ENCODE assay signal across 24 mouse cellular contexts in the genomic region with DNA sequence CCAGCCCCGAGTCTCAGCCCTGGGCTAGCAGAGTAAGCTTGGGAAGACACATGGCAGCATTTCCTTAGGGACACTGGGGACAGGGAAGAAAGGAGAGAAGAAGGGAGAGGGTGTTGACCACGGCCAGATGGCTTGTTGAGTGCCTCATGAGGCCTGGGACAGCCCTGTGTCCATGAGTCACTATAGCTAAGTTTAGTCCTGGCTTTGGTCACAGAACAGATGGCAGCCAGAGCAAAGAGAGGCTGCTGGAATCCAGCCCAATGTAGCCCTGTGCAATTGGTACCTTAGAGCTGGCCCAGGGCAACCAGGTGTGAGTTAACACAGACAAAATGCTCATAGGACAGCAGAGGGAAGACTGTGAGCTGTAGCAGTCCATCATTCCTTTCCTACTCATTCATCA. TPM values are rescaled to one million over a fixed set of nuclear protein-coding genes. Genes with fewer than 3 reads are reported as not detected.
DNase-seq lines count a peak whose midpoint lies in the region; ATAC-seq lines count a peak whose summit lies in the region.
"Had no signal": no experiment of that assay in that cellular context is flagged by ENCODE, and none has a peak within 500 bp of the region (broad histone marks: within the 10 kb centered on the region; RNA-seq: fewer than 3 reads in every experiment).

No protein-coding gene starts in this region.

- no peaks in the 10 kb centered on the region for H3K9me3 ChIP-seq in heart, embryonic 11.5 days (replicated peaks; ENCODE audit: control insufficient read depth, low read length)
- H3K9me3 ChIP-seq: forebrain, embryonic 12.5 days; hindbrain, embryonic 13.5 days; intestine, embryonic 15.5 days; limb, embryonic 13.5 days; liver, embryonic 13.5 days had no signal

- intact Hi-C loops in heart, postnatal 10 days (cut with DNase I), result no loop called here

- H3K4me3 ChIP-seq in heart, embryonic 11.5 days (ENCODE audit: low read depth, low read length), result no peak overlapping the region
- H3K4me3 ChIP-seq: forebrain, embryonic 12.5 days; hindbrain, embryonic 13.5 days; intestine, embryonic 15.5 days; limb, embryonic 13.5 days; liver, embryonic 13.5 days had no signal

- H3K27me3 ChIP-seq in heart, embryonic 11.5 days (ENCODE audit: control insufficient read depth, insufficient read depth, low read length), result 0 out of 2 replicates have a peak, but pooled peaks cover 3% of the 10 kb centered on the region
- H3K27me3 ChIP-seq: forebrain, embryonic 12.5 days; hindbrain, embryonic 13.5 days; intestine, embryonic 15.5 days; limb, embryonic 13.5 days; liver, embryonic 13.5 days had no signal

- no peaks in the 10 kb centered on the region for H3K36me3 ChIP-seq in heart, embryonic 11.5 days (ENCODE audit: control insufficient read depth, insufficient read depth, low read length)
- H3K36me3 ChIP-seq: forebrain, embryonic 12.5 days; hindbrain, embryonic 13.5 days; intestine, embryonic 15.5 days; limb, embryonic 13.5 days; liver, embryonic 13.5 days had no signal

- DNase-seq in frontal cortex, postnatal 10 days (ENCODE audit: low spot score in 2 of 2), result no peak
- DNase-seq in heart, postnatal 10 days, result peak; percentile 9 to 15
- DNase-seq in cerebellum, adult 11 months, result peak; percentile 86
- DNase-seq in cerebellum, postnatal 10 days, result peak; percentile 84
- DNase-seq in thymus, postnatal 25 days, result no peak
- no peak for DNase-seq in embryo, embryonic 10 days (ENCODE audit: low spot score)
- DNase-seq: adrenal gland, postnatal 14 days; gastrocnemius, postnatal 36 days; kidney, adult 9 months; kidney, postnatal 25 days; liver, embryonic 13.5 days; lung, embryonic 14.5 days; lung, postnatal 36 days; retina, postnatal 1 day; thymus, postnatal 14 days had no signal

- ATAC-seq in frontal cortex, adult (ENCODE audit: low TSS enrichment), result peak; percentile 31; the same call in 1 of the 2 replicates
- ATAC-seq in heart, embryonic 11.5 days (replicated peaks; ENCODE audit: insufficient number of reproducible peaks, low FRiP score, low TSS enrichment), result no peak
- ATAC-seq: intestine, embryonic 15.5 days; midbrain, embryonic 16.5 days had no signal

- 68% methylated on average over 2 of the region's 2 CpGs for WGBS in heart, embryonic 11.5 days (ENCODE audit: insufficient replicate concordance)

- H3K4me1 ChIP-seq in heart, embryonic 11.5 days (ENCODE audit: control insufficient read depth, insufficient read depth, low read length), result peaks cover 8% of the 10 kb centered on the region
- H3K4me1 ChIP-seq: forebrain, embryonic 12.5 days; intestine, embryonic 15.5 days; liver, embryonic 13.5 days had no signal

- no peak overlapping the region for H3K27ac ChIP-seq in heart, embryonic 11.5 days (ENCODE audit: low read depth, low read length)
- H3K27ac ChIP-seq: forebrain, embryonic 12.5 days; hindbrain, embryonic 13.5 days; intestine, embryonic 15.5 days; limb, embryonic 13.5 days; liver, embryonic 13.5 days had no signal

- H3K4me2 ChIP-seq in heart, embryonic 11.5 days, result no peak overlapping the region
- H3K4me2 ChIP-seq: forebrain, embryonic 12.5 days; hindbrain, embryonic 13.5 days; intestine, embryonic 15.5 days; limb, embryonic 13.5 days; liver, embryonic 13.5 days; lung, embryonic 14.5 days had no signal

- no peak overlapping the region for H3K9ac ChIP-seq in heart, embryonic 11.5 days (ENCODE audit: low read depth, low read length)
- H3K9ac ChIP-seq: forebrain, embryonic 12.5 days; hindbrain, embryonic 13.5 days; intestine, embryonic 15.5 days; limb, embryonic 13.5 days; liver, embryonic 13.5 days; lung, embryonic 14.5 days had no signal

RNA-seq across cellular contexts. Expression of a gene that starts 33.2 kb away (rescaled TPM):
- total RNA-seq in heart, postnatal 10 days (2021), result 1 to 10 TPM; 3.7 to 4.3 TPM
- polyA plus RNA-seq in heart, embryonic 11.5 days (2014; fragmentation: Nextera tagmentation; extraction: Ambion mirVana), result 8.6 and 8.8 TPM in 2 replicates
- total RNA-seq: common myeloid progenitor, adult 5-6 weeks; megakaryocyte-erythroid progenitor cell, adult 5-6 weeks had no signal

Comparison
In these comparisons a context has a peak if more than half of its experiments do, and no peak if none do; other contexts are left out.
1. DNase-seq: peak in heart, postnatal 10 days (2 of 2), cerebellum, adult 11 months (single experiment) and cerebellum, postnatal 10 days (2 of 2); none in frontal cortex, postnatal 10 days (0 of 2), thymus, postnatal 25 days (single experiment) and embryo, embryonic 10 days (single experiment).